In genomic region chr10:4919046-4919445, GRCm38 (mm10) we compare ENCODE assay signal across 19 mouse cellular contexts.
"Had no signal": no experiment of that assay in that cellular context is flagged by ENCODE, and none has a peak within 500 bp of the region (broad histone marks: within the 10 kb centered on the region; RNA-seq: fewer than 3 reads in every experiment).

No protein-coding gene starts in this region.

- H3K9ac ChIP-seq: lung, embryonic 15.5 days; midbrain, embryonic 13.5 days; midbrain, embryonic 15.5 days; neural tube, embryonic 12.5 days had no signal

- H3K27me3 ChIP-seq: lung, embryonic 15.5 days; megakaryocyte, embryonic 14.5 days; midbrain, embryonic 13.5 days; midbrain, embryonic 15.5 days; neural tube, embryonic 12.5 days had no signal

- H3K9me3 ChIP-seq: lung, embryonic 15.5 days; midbrain, embryonic 13.5 days; midbrain, embryonic 15.5 days; neural tube, embryonic 12.5 days had no signal

- H3K27ac ChIP-seq: lung, embryonic 15.5 days; macrophage; midbrain, embryonic 13.5 days; midbrain, embryonic 15.5 days; neural tube, embryonic 12.5 days had no signal

- ATAC-seq: lung, postnatal 0 days; midbrain, embryonic 13.5 days; midbrain, embryonic 15.5 days had no signal

- H3K36me3 ChIP-seq: lung, embryonic 15.5 days; midbrain, embryonic 13.5 days; midbrain, embryonic 15.5 days; neural tube, embryonic 12.5 days had no signal

- DNase-seq: lung, adult 2 months; lung, postnatal 14 days; lung, postnatal 36 days; retina, postnatal 1 day; right cerebral cortex, adult 18-20 months; right cerebral cortex, postnatal 25 days; right cerebral cortex, postnatal 4 days; spleen, adult 18-20 months; thymus, adult 18-20 months; thymus, postnatal 14 days; thymus, postnatal 36 days had no signal

- H3K4me3 ChIP-seq: lung, embryonic 15.5 days; megakaryocyte, embryonic 14.5 days; midbrain, embryonic 13.5 days; midbrain, embryonic 15.5 days; neural tube, embryonic 12.5 days had no signal

- H3K4me2 ChIP-seq: lung, embryonic 15.5 days; midbrain, embryonic 11.5 days; midbrain, embryonic 13.5 days; midbrain, embryonic 15.5 days; neural tube, embryonic 12.5 days had no signal

- H3K4me1 ChIP-seq: lung, embryonic 15.5 days; midbrain, embryonic 13.5 days; midbrain, embryonic 15.5 days; neural tube, embryonic 12.5 days had no signal
